Mouse (Mus musculus) heart, postnatal 0 days (tissue): ENCODE measurements around the gene Ccnd1. TPM values are rescaled to one million over a fixed set of nuclear protein-coding genes. Genes with fewer than 3 reads are reported as not detected.

Experiments used
- ATAC-seq: fragments of 200-750 bp; cut with Nextera tagmentation; 2 replicates; pipeline ENCODE4 v1.8.0; 2017; ENCODE audit warnings: low read depth, moderate number of reproducible peaks, moderate library complexity; ENCODE audit not compliant: insufficient read depth
- DNase-seq: peaks from one replicate; pipeline ENCODE4 v3.0.0-alpha.2; 2016; ENCODE audit warnings: low spot score
- H3K27ac ChIP-seq: fragments of 300-500 bp; sonication (generic); 2 replicates; pipeline ENCODE4 v1.5.1; 2014; ENCODE audit warnings: low read depth, mild to moderate bottlenecking
- H3K27me3 ChIP-seq: fragments of 300-500 bp; sonication (generic); 2 replicates; pipeline ENCODE4 v1.6.1; 2014; ENCODE audit warnings: low read length, mixed read lengths; ENCODE audit not compliant: control insufficient read depth, insufficient read depth
- H3K36me3 ChIP-seq: fragments of 300-500 bp; sonication (generic); replicated peaks from 2 replicates; pipeline ENCODE4 v1.6.1; 2014; ENCODE audit warnings: low read length, mixed read lengths; ENCODE audit not compliant: control insufficient read depth, insufficient read depth
- H3K4me1 ChIP-seq: fragments of 300-500 bp; sonication (generic); 2 replicates; pipeline ENCODE4 v1.6.1; 2014; ENCODE audit warnings: antibody characterized with exemption; ENCODE audit not compliant: control insufficient read depth, insufficient read depth
- H3K4me2 ChIP-seq: fragments of 300-500 bp; sonication (generic); 2 replicates; pipeline ENCODE4 v1.6.1; 2014; ENCODE audit warnings: low read depth, mild to moderate bottlenecking, low read length, moderate library complexity
- H3K4me3 ChIP-seq: fragments of 300-500 bp; sonication (generic); 2 replicates; pipeline ENCODE4 v1.5.1; 2014; ENCODE audit warnings: low read depth, low read length
- H3K9ac ChIP-seq: fragments of 300-500 bp; sonication (generic); replicated peaks from 2 replicates; pipeline ENCODE4 v1.6.1; 2014; ENCODE audit warnings: low read depth, low read length, mixed read lengths
- H3K9me3 ChIP-seq: fragments of 300-500 bp; sonication (generic); replicated peaks from 2 replicates; pipeline ENCODE4 v1.6.1; 2016; ENCODE audit warnings: low read length; ENCODE audit not compliant: control insufficient read depth
- CTCF ChIP-seq: IDR thresholded peaks from 2 replicates; pipeline ENCODE4 v1.5.1; 2016; ENCODE audit warnings: antibody characterized with exemption, control low read depth, low read depth
- EP300 ChIP-seq: IDR thresholded peaks from 2 replicates; pipeline ENCODE4 v1.6.1; 2016; ENCODE audit warnings: antibody characterized with exemption, low read depth
- WGBS: fragments of 180-500 bp; shearing (Covaris S2); extraction: QIAGEN DNeasy Blood & Tissue Kit; methylation state at CpG from one replicate; pipeline ENCODE4 v1.1.7; 2014; 5-methylcytosine and 5-hydroxymethylcytosine counted together
- polyA plus RNA-seq: library from polyadenylated mRNA; unstranded; fragments of >200 nt; fragmentation: Nextera tagmentation; extraction: Ambion mirVana; gene quantifications from 2 replicates; pipeline ENCODE4 v1.2.1, GENCODE M21; 2015
- total RNA-seq: library from RNA; depleted of rRNA; stranded (reverse); fragments of >200 nt; gene quantifications from 2 replicates; pipeline ENCODE4 v1.2.3, GENCODE M21; 2014; ENCODE audit warnings: low replicate concordance

The Ccnd1 gene
- total and polyA plus RNA-seq, 2 experiments from 2014 or later = 61.7 to 68.2 TPM

DNA sequence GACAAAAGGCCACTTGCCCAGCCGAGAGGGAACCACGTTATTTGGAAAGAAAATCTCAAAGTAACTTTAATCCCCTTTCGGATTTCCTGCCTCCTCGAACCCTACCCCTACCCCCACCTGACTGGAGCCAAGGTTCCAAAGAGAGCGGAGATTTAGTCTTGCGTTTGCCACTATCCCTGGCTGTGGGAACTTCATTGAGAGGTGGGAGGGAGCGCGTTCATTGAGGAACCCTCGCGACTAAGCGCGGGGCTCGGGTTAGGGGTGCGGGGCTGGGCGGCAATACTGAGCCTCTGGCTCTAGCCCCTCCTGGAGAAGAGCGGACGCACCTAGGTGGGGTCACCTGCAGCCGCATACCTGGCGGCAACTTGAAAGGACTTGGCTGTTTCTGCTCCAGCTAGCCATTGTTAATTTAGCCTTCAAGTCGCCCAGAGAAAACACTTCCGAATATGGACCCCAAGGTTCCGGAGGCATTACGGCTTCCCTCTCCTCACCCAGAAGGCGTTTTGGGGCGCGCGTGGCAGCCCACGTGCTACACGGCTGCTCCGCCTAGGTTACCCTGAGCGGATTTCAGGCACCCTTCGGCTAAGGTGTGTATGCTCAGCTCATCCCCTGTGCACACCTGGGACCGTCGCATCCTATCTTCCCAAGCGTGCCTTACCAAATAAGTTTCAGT lies 2.5 kb upstream of the Ccnd1 start:
- Histone ChIP-seq H3K9me3 (no peaks in the 10 kb centered on the region), H3K36me3 (no peaks in the 10 kb centered on the region), H3K4me3 (peak overlapping the region; percentile 59), H3K9ac (no peak overlapping the region), H3K4me1 (peaks cover 30% of the 10 kb centered on the region), H3K4me2 (peak overlapping the region; percentile 99), H3K27me3 (no peaks in the 10 kb centered on the region), H3K27ac (peak overlapping the region; percentile 74)
- WGBS = 2% methylated on average over 35 of the region's 35 CpGs
- TF ChIP-seq EP300 (no peak), CTCF (no peak)
- ATAC-seq = no peak
- DNase-seq = no peak

DNA sequence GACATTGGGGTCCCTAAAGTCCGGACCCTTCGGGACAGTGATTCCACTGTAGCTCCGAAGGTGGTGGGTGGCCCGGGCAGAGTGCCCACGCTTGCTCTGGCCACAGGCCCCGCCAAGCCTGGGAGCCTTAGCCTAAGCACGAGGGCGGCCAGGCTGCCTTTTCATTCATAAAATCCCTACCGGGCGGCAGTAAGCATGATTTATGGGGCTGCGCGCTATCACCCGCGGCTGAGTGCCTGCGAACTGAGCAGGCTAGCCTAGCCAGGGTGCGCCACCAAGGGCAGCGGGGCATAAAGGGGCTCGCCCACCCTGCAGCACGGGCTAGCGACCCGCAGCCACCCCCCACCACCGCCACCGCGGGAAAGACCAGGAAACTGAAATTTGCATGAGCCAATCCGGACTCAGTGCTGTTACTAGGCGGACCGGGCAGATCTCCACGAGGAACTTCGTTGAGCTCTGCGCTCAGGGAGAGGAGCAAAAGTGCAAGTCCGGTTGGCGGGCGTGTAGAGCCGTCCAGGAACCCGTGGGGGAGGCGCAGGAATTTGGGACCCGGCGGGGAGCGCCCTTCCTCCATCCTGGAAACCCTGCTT lies 1.6 kb upstream of the Ccnd1 start:
- Histone ChIP-seq H3K36me3 (peaks cover 8% of the 10 kb centered on the region), H3K4me3 (peak overlapping the region; percentile 59), H3K27me3 (no peaks in the 10 kb centered on the region), H3K4me2 (peak overlapping the region; percentile 99), H3K9ac (peak overlapping the region; percentile 62), H3K4me1 (peaks cover 30% of the 10 kb centered on the region), H3K9me3 (no peaks in the 10 kb centered on the region), H3K27ac (peak overlapping the region; percentile 88)
- peak; percentile 95 for DNase-seq
- under 1% methylated on average over 37 of the region's 39 CpGs for WGBS
- peak; percentile 82 for ATAC-seq
- TF ChIP-seq CTCF = no peak
- TF ChIP-seq EP300 = 0 out of 2 replicates have a peak, but pooled peaks have one; percentile 55

DNA sequence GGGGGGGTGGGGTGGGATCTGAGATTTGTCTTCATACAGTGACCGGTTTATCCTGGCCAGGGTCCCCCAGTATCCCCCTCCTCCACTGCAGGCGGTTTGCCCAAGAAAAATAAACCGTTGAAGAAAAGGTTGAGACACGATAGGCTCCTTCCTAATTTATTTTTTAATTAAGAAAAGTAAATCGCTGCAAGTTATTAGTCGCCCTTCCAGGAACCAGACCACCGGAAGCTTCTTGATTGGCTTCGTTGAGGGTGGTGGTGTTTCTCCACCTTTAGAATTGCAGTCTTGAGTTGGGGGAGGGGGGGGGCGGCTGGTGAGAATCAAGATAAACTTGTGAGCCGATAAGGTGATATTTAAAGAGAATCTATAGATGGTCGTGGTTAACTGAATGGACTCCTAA lies 860 bp upstream of the Ccnd1 start:
- H3K27ac ChIP-seq = peak overlapping the region; percentile 88
- H3K9ac ChIP-seq = peak overlapping the region; percentile 62; the same call in 1 of the 2 replicates
- H3K4me1 ChIP-seq = peaks cover 30% of the 10 kb centered on the region
- TF ChIP-seq CTCF (no peak), EP300 (no peak)
- ATAC-seq (no peak), DNase-seq (no peak)
- peaks cover 14% of the 10 kb centered on the region for H3K36me3 ChIP-seq
- peak overlapping the region; percentile 99 for H3K4me2 ChIP-seq
- H3K4me3 ChIP-seq = peak overlapping the region; percentile 82
- H3K9me3 ChIP-seq = no peaks in the 10 kb centered on the region
- H3K27me3 ChIP-seq = no peaks in the 10 kb centered on the region
- WGBS = 2% methylated on average over 11 of the region's 11 CpGs

DNA sequence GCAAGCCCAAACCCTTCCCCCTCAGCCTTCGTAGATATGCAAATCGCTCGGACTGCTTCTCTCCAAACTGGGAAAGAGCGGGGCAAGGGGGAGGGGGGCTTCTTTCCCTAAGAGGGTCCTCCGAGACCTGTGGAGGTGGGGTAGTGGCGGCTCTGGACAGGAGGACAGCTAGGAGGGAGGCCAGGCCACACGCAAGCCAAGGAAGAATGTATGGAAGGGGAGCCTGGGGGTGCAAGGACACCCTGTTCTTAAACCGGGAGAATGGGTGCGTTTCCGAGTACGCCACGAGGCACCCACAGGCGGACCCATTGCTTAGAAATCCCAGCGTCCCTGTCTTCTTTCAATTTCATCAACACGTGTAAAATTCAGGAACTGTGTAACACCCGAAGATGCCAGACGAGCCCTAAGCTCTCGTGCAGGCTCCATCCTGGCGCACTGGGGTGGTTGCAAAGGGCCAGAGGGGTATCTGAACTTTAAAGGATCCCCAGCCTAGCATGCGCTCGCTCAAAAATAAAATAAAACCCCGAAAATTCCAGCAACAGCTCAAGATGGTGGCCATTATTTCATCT lies 362 bp upstream of the Ccnd1 start:
- DNase-seq (peak; percentile 28), ATAC-seq (no peak)
- Histone ChIP-seq H3K9ac (peak overlapping the region; percentile 58; the same call in 1 of the 2 replicates), H3K4me3 (peak overlapping the region; percentile 82), H3K4me1 (peaks cover 30% of the 10 kb centered on the region), H3K36me3 (peaks cover 17% of the 10 kb centered on the region), H3K27me3 (no peaks in the 10 kb centered on the region), H3K27ac (peak overlapping the region; percentile 86), H3K9me3 (no peaks in the 10 kb centered on the region), H3K4me2 (peak overlapping the region; percentile 99)
- TF ChIP-seq EP300 (no peak), CTCF (no peak)
- WGBS = 0% methylated on average over 20 of the region's 22 CpGs

DNA sequence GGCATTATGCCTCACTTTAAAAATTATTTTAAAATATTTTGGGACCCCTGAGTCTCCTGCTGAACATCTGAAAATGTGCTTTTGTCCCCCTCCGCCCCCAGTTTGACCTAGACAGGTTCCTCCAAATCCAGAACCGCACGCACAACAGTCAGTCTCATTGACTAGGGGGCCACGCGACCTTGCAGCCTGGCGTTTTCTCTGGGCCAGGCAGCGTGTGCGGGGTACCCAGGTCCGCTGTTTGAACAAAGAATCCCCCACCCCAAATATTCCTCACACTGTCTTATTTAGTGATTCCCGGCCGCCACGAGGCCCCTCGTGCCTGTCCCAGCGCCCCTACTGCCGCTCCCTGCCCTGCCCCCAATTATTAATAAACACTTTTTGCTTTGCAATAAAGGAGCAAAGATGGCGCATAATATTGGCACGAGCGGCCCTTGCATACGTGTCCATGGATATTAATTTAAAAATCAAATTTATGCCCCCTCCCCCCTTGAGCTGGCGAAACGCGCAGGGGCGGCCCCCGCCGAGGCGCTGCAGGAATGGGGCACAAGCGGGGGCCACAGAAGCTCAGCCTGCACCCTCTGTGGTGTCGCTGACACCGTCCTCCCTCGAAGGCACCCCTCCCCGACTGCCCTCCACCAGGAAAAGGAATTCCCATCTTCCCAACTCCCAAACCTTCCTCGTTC lies 923 bp downstream of the Ccnd1 start:
- Histone ChIP-seq H3K27ac (peak overlapping the region; percentile 86), H3K27me3 (no peaks in the 10 kb centered on the region), H3K36me3 (peaks cover 30% of the 10 kb centered on the region), H3K9ac (peak overlapping the region; percentile 58), H3K4me3 (peak overlapping the region; percentile 82), H3K9me3 (no peaks in the 10 kb centered on the region), H3K4me2 (peak overlapping the region; percentile 99), H3K4me1 (peaks cover 30% of the 10 kb centered on the region)
- under 1% methylated on average over 32 of the region's 32 CpGs for WGBS
- ATAC-seq (no peak), DNase-seq (no peak)
- no peak for TF ChIP-seq CTCF
- TF ChIP-seq EP300 = no peak
